Mouse (Mus musculus): ENCODE results near the gene Klhl8. TPM values are rescaled to one million over a fixed set of nuclear protein-coding genes. Genes with fewer than 3 reads are reported as not detected.

The Klhl8 gene
- total RNA-seq, 1 experiment = 12.0 TPM

DNA sequence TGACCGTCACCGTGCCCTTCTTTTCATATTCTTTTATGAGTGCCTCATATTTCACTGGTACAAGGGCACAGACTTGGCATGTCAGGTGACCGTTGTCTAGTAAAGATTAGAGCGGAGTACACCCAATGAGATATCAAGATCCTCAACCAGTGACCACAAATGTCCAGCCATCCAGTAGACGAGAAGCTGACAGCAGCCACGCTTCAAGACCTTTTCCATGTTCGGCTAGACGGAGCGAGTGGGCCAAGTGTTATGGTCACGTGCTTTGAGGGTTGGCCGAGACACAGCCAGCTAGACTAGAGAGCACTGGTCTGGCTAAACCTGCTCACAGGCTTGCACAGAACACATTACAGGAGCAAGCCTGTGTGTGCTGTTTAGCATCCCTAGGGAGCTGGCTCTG lies 50.4 kb downstream of the Klhl8 start:
- peaks cover 15% of the 10 kb centered on the region; the same call in 1 of the 2 replicates for H3K36me3 ChIP-seq (ENCODE audit: control insufficient read depth, insufficient read depth, low read length, poor library complexity, severe bottlenecking)
- TF ChIP-seq HCFC1 (IDR thresholded peaks at IDR 0.05; ENCODE audit: borderline replicate concordance, insufficient read depth, low read length) = no peak
- no peak for TF ChIP-seq ZNF384 (IDR thresholded peaks at IDR 0.05; ENCODE audit: low read depth, low read length)
- TF ChIP-seq CHD2 (IDR thresholded peaks at IDR 0.05; ENCODE audit: low read depth, low read length) = no peak
- no peak for TF ChIP-seq ZC3H11A (IDR thresholded peaks at IDR 0.05; ENCODE audit: borderline replicate concordance, low read depth, low read length)
- TF ChIP-seq MAFK (IDR thresholded peaks at IDR 0.05; ENCODE audit: insufficient read depth, low read depth, low read length) = no peak
- no peak for DNase-seq (ENCODE audit: low read depth, low spot score)
- H3K27ac ChIP-seq (ENCODE audit: insufficient read depth, low read depth, low read length, poor library complexity, severe bottlenecking) = no peak overlapping the region
- no peak overlapping the region for H3K9ac ChIP-seq (ENCODE audit: insufficient read depth, low read depth, low read length, poor library complexity, severe bottlenecking)
- no peaks in the 10 kb centered on the region for H3K9me3 ChIP-seq (ENCODE audit: control insufficient read depth, insufficient read depth, low read depth, low read length)
- in situ Hi-C loops (cut with MboI; ENCODE audit: low sequenced_read_pairs in 2 of 2, unreplicated experiment in 2 of 2) = no loop called here
- peaks cover 0 to 3% of the 10 kb centered on the region in 2 experiments; a peak in 1 of 4 replicates for H3K4me1 ChIP-seq (ENCODE audit: control insufficient read depth in 2 of 2, insufficient read depth in 2 of 2, low read length in 2 of 2, poor library complexity in 1 of 2)
- H3K4me3 ChIP-seq (ENCODE audit: insufficient read depth in 1 of 2, low read depth in 1 of 2, low read length in 2 of 2, poor library complexity in 1 of 2, severe bottlenecking in 1 of 2) = no peak overlapping the region

DNA sequence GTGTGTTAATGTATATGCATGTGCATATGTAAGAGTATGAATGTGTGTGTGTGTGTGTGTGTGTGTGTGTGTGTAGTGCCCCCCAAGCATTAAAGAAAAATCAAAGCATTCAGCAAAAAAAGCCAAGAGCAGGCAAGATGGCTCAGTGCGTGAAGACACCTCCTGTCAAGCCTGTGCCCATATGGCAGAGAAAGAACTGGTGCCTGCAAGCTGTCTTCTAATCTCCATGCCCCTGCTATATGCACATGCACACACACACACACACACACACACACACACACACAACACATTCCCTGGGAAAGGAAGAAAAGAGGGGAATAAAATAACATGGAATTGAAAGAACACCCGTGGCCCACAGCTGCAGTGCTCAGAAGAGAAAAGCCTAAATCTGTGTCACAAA lies 53.9 kb downstream of the Klhl8 start:
- no peak for DNase-seq (ENCODE audit: low read depth, low spot score)
- in situ Hi-C loops (cut with MboI; ENCODE audit: low sequenced_read_pairs in 2 of 2, unreplicated experiment in 2 of 2) = no loop called here
- TF ChIP-seq MAFK (IDR thresholded peaks at IDR 0.05; ENCODE audit: insufficient read depth, low read depth, low read length) = no peak

DNA sequence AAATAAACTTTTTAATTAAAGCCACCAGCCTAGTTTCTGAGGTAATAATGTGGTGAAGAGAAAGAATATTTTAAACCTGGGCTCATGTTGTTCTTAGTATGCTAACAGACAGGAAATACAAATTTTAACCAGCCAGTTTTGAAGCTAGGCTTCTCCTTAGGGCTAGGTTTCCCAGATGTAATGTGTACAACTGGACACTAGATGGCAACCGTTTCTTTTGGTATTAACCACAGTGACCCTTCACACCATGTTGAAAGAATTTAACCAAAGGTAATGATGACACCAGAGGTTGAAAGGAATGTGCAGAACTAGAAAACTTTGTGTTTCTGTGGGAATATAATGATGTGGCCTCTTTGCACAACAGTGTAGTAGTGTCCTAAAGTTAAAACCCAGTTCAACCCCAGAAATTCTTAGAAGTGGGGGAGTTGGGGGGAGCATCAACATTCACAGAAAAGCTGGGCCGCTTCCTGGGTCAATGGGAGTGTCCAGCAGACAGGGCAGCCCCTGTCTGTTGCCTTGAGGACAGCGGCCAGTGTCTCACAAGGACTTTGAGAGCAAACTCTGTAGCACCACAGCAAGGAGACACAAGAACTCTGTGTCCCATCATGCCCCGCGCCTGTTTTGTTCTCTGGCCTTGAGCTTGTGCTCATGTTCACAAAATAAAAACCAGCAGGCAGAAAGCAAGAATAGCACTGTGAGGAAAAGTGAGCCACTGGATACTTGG lies 54.6 kb downstream of the Klhl8 start:
- peak; percentile 59 for DNase-seq (ENCODE audit: low read depth, low spot score)
- TF ChIP-seq ZC3H11A (IDR thresholded peaks at IDR 0.05; ENCODE audit: borderline replicate concordance, low read depth, low read length) = peak; percentile 34; the same call in 1 of the 2 replicates
- TF ChIP-seq ZNF384 (IDR thresholded peaks at IDR 0.05; ENCODE audit: low read depth, low read length) = no peak
- no peaks in the 10 kb centered on the region for H3K9me3 ChIP-seq (ENCODE audit: control insufficient read depth, insufficient read depth, low read depth, low read length)
- no peak overlapping the region for H3K9ac ChIP-seq (ENCODE audit: insufficient read depth, low read depth, low read length, poor library complexity, severe bottlenecking)
- no peak overlapping the region for H3K4me3 ChIP-seq (ENCODE audit: insufficient read depth in 1 of 2, low read depth in 1 of 2, low read length in 2 of 2, poor library complexity in 1 of 2, severe bottlenecking in 1 of 2)
- no peak overlapping the region for H3K27ac ChIP-seq (ENCODE audit: insufficient read depth, low read depth, low read length, poor library complexity, severe bottlenecking)
- in situ Hi-C loops (cut with MboI; ENCODE audit: low sequenced_read_pairs in 2 of 2, unreplicated experiment in 2 of 2) = no loop called here
- H3K36me3 ChIP-seq (ENCODE audit: control insufficient read depth, insufficient read depth, low read length, poor library complexity, severe bottlenecking) = peaks cover 17% of the 10 kb centered on the region; the same call in 1 of the 2 replicates
- peaks cover 0 to 11% of the 10 kb centered on the region in 2 experiments; a peak in 2 of 4 replicates for H3K4me1 ChIP-seq (ENCODE audit: control insufficient read depth in 2 of 2, insufficient read depth in 2 of 2, low read length in 2 of 2, poor library complexity in 1 of 2)

More for the DNA sequence above, 53.9 kb downstream of the Klhl8 start:
- Histone ChIP-seq H3K4me3 (ENCODE audit: insufficient read depth in 1 of 2, low read depth in 1 of 2, low read length in 2 of 2, poor library complexity in 1 of 2, severe bottlenecking in 1 of 2) (no peak overlapping the region), H3K9ac (ENCODE audit: insufficient read depth, low read depth, low read length, poor library complexity, severe bottlenecking) (no peak overlapping the region), H3K9me3 (ENCODE audit: control insufficient read depth, insufficient read depth, low read depth, low read length) (no peaks in the 10 kb centered on the region), H3K36me3 (ENCODE audit: control insufficient read depth, insufficient read depth, low read length, poor library complexity, severe bottlenecking) (peaks cover 16% of the 10 kb centered on the region; the same call in 1 of the 2 replicates), H3K4me1 (ENCODE audit: control insufficient read depth in 2 of 2, insufficient read depth in 2 of 2, low read length in 2 of 2, poor library complexity in 1 of 2) (peaks cover 0 to 11% of the 10 kb centered on the region in 2 experiments; a peak in 2 of 4 replicates), H3K27ac (ENCODE audit: insufficient read depth, low read depth, low read length, poor library complexity, severe bottlenecking) (no peak overlapping the region)

DNA sequence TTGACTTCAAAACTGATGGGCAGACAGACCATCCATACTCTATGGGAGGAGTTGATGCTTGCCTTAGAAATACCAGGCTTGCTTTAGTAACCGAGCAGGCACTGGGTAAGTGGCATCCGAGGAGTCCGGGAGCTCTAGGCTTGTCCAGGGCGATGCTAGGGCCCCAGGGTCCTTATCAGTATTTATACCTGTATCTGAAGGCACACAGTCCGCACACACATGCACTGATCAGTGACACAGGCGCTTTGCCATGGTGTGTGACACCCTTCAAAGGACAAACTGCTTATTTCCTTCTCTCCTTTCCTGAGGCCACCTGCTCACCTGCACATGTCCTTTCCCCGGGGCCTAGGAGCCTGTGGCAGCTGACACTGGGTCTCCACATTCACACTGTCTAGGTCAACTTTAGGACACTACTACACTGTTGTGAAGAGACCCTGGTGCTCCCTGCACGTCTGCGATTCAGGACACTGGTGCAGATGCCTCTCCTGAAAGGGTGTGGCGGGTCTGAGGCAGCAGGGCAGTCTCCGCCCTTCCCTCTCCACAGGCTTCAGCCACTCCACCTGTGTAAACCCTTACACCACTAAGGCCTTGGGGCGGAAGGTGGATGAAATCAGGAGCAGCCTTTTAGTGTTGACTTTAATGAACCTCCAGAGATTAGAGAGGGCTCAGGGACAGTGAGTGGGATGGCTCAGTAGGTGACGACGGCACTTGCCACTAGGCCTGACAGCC lies 55.4 kb downstream of the Klhl8 start:
- peaks cover 0 to 11% of the 10 kb centered on the region in 2 experiments; a peak in 2 of 4 replicates for H3K4me1 ChIP-seq (ENCODE audit: control insufficient read depth in 2 of 2, insufficient read depth in 2 of 2, low read length in 2 of 2, poor library complexity in 1 of 2)
- TF ChIP-seq ZC3H11A (IDR thresholded peaks at IDR 0.05; ENCODE audit: borderline replicate concordance, low read depth, low read length) (no peak), ZNF384 (IDR thresholded peaks at IDR 0.05; ENCODE audit: low read depth, low read length) (no peak), MAFK (IDR thresholded peaks at IDR 0.05; ENCODE audit: insufficient read depth, low read depth, low read length) (no peak), HCFC1 (IDR thresholded peaks at IDR 0.05; ENCODE audit: borderline replicate concordance, insufficient read depth, low read length) (no peak), CHD2 (IDR thresholded peaks at IDR 0.05; ENCODE audit: low read depth, low read length) (no peak)
- H3K27ac ChIP-seq (ENCODE audit: insufficient read depth, low read depth, low read length, poor library complexity, severe bottlenecking) = peak overlapping the region; percentile 24; the same call in 1 of the 2 replicates
- H3K4me3 ChIP-seq (ENCODE audit: insufficient read depth in 1 of 2, low read depth in 1 of 2, low read length in 2 of 2, poor library complexity in 1 of 2, severe bottlenecking in 1 of 2) = no peak overlapping the region
- in situ Hi-C loops (cut with MboI; ENCODE audit: low sequenced_read_pairs in 2 of 2, unreplicated experiment in 2 of 2) = no loop called here
- H3K9ac ChIP-seq (ENCODE audit: insufficient read depth, low read depth, low read length, poor library complexity, severe bottlenecking) = 0 out of 2 replicates have a peak overlapping the region, but pooled peaks have one; percentile 29
- peaks cover 19% of the 10 kb centered on the region; the same call in 1 of the 2 replicates for H3K36me3 ChIP-seq (ENCODE audit: control insufficient read depth, insufficient read depth, low read length, poor library complexity, severe bottlenecking)
- DNase-seq (ENCODE audit: low read depth, low spot score) = peak; percentile 26
- no peaks in the 10 kb centered on the region for H3K9me3 ChIP-seq (ENCODE audit: control insufficient read depth, insufficient read depth, low read depth, low read length)

All from ES-E14 (cell line).